Mouse (Mus musculus): ENCODE measurements at regions not wholly inside any gene's neighbourhood (a gene's known extent, or its start where the extent isn't known, plus 50 kb on each side); places are given as distances from the start of the nearest gene placed in this dataset.
"Not testable (repeated sequence)": the region's sequence is repeated elsewhere in the genome, so short reads cannot be mapped to it uniquely, and the experiment has no call there.

GRCm38 (mm10) chr1:41908808-41909110 is 786.8 kb upstream of the Pou3f3 start:
- no peak overlapping the region for H3ac ChIP-seq (ENCODE audit: control insufficient read depth, insufficient read length, low read depth)
- H3K36me3 ChIP-seq (ENCODE audit: control insufficient read depth, insufficient read depth): no peaks in the 10 kb centered on the region
- TF ChIP-seq MYOD1 (IDR thresholded peaks at IDR 0.05; ENCODE audit: control insufficient read depth, insufficient read length, low read depth) (no peak), MYOG (IDR thresholded peaks at IDR 0.05; ENCODE audit: control insufficient read depth, extremely low read depth, insufficient read length) (no peak), FOSL1 (IDR thresholded peaks at IDR 0.05; ENCODE audit: insufficient read depth, low read length, poor library complexity, severe bottlenecking) (no peak), CEBPB (IDR thresholded peaks at IDR 0.05; ENCODE audit: low read depth) (no peak), MAX (IDR thresholded peaks at IDR 0.05) (no peak), USF1 (IDR thresholded peaks at IDR 0.05; ENCODE audit: low read depth) (no peak), CTCF (IDR thresholded peaks at IDR 0.05; ENCODE audit: control insufficient read depth, insufficient read depth, insufficient read length) (no peak)
- H3K4me3 ChIP-seq (ENCODE audit: insufficient read depth, poor library complexity, severe bottlenecking): no peak overlapping the region
- no peaks in the 10 kb centered on the region for H3K79me2 ChIP-seq (ENCODE audit: control insufficient read depth, insufficient read depth)
- H3K79me3 ChIP-seq (ENCODE audit: low read depth): no peaks in the 10 kb centered on the region
- no peaks in the 10 kb centered on the region for H3K27me3 ChIP-seq (ENCODE audit: control insufficient read depth, insufficient read depth, insufficient read length)

- H3K79me3 ChIP-seq (ENCODE audit: low read depth): no peaks in the 10 kb centered on the region
- no peak overlapping the region for H3ac ChIP-seq (ENCODE audit: control insufficient read depth, insufficient read length, low read depth)
- no peaks in the 10 kb centered on the region for H3K27me3 ChIP-seq (ENCODE audit: control insufficient read depth, insufficient read depth, insufficient read length)
- H3K4me3 ChIP-seq (ENCODE audit: insufficient read depth, poor library complexity, severe bottlenecking): no peak overlapping the region
- H3K36me3 ChIP-seq (ENCODE audit: control insufficient read depth, insufficient read depth): no peaks in the 10 kb centered on the region
- H3K79me2 ChIP-seq (ENCODE audit: control insufficient read depth, insufficient read depth): no peaks in the 10 kb centered on the region
- TF ChIP-seq USF1 (IDR thresholded peaks at IDR 0.05; ENCODE audit: low read depth): no peak
These were observed 785.8 kb upstream of the Pou3f3 start for GRCm38 (mm10) chr1:41909799-41910198.

GRCm38 (mm10) chr1:41916730-41917347 is 778.7 kb upstream of the Pou3f3 start:
- Histone ChIP-seq H3K27me3 (ENCODE audit: control insufficient read depth, insufficient read depth, insufficient read length) (no peaks in the 10 kb centered on the region), H3K79me2 (ENCODE audit: control insufficient read depth, insufficient read depth) (no peaks in the 10 kb centered on the region), H3K4me3 (ENCODE audit: insufficient read depth, poor library complexity, severe bottlenecking) (no peak overlapping the region), H3K79me3 (ENCODE audit: low read depth) (no peaks in the 10 kb centered on the region), H3K36me3 (ENCODE audit: control insufficient read depth, insufficient read depth) (no peaks in the 10 kb centered on the region), H3ac (ENCODE audit: control insufficient read depth, insufficient read length, low read depth) (no peak overlapping the region)
- TF ChIP-seq MYOD1 (IDR thresholded peaks at IDR 0.05; ENCODE audit: control insufficient read depth, insufficient read length, low read depth) (no peak), MAX (IDR thresholded peaks at IDR 0.05) (no peak), USF1 (IDR thresholded peaks at IDR 0.05; ENCODE audit: low read depth) (no peak)

GRCm38 (mm10) chr1:41917807-41918206 is 777.8 kb upstream of the Pou3f3 start:
- H3K79me3 ChIP-seq (ENCODE audit: low read depth); H3K4me3 ChIP-seq (ENCODE audit: insufficient read depth, poor library complexity, severe bottlenecking); H3ac ChIP-seq (ENCODE audit: control insufficient read depth, insufficient read length, low read depth); H3K79me2 ChIP-seq (ENCODE audit: control insufficient read depth, insufficient read depth); H3K36me3 ChIP-seq (ENCODE audit: control insufficient read depth, insufficient read depth); H3K27me3 ChIP-seq (ENCODE audit: control insufficient read depth, insufficient read depth, insufficient read length): not testable (repeated sequence)

- TF ChIP-seq USF1 (IDR thresholded peaks at IDR 0.05; ENCODE audit: low read depth): no peak
- no peak for TF ChIP-seq MYOD1 (IDR thresholded peaks at IDR 0.05; ENCODE audit: control insufficient read depth, insufficient read length, low read depth)
- TF ChIP-seq CEBPB (IDR thresholded peaks at IDR 0.05; ENCODE audit: low read depth): no peak
- no peak for TF ChIP-seq FOSL1 (IDR thresholded peaks at IDR 0.05; ENCODE audit: insufficient read depth, low read length, poor library complexity, severe bottlenecking)
- no peak for TF ChIP-seq MYOG (IDR thresholded peaks at IDR 0.05; ENCODE audit: control insufficient read depth, extremely low read depth, insufficient read length)
- no peak for TF ChIP-seq CTCF (IDR thresholded peaks at IDR 0.05; ENCODE audit: control insufficient read depth, insufficient read depth, insufficient read length)
- TF ChIP-seq MAX (IDR thresholded peaks at IDR 0.05): no peak
- Histone ChIP-seq H3K27me3 (ENCODE audit: control insufficient read depth, insufficient read depth, insufficient read length) (no peaks in the 10 kb centered on the region), H3K36me3 (ENCODE audit: control insufficient read depth, insufficient read depth) (no peaks in the 10 kb centered on the region), H3ac (ENCODE audit: control insufficient read depth, insufficient read length, low read depth) (no peak overlapping the region), H3K79me3 (ENCODE audit: low read depth) (no peaks in the 10 kb centered on the region), H3K4me3 (ENCODE audit: insufficient read depth, poor library complexity, severe bottlenecking) (no peak overlapping the region), H3K79me2 (ENCODE audit: control insufficient read depth, insufficient read depth) (no peaks in the 10 kb centered on the region)
These were observed 776.9 kb upstream of the Pou3f3 start for GRCm38 (mm10) chr1:41918394-41919262.

- H3K27me3 ChIP-seq (ENCODE audit: control insufficient read depth, insufficient read depth, insufficient read length): no peaks in the 10 kb centered on the region
- H3K79me2 ChIP-seq (ENCODE audit: control insufficient read depth, insufficient read depth): no peaks in the 10 kb centered on the region
- H3K79me3 ChIP-seq (ENCODE audit: low read depth): no peaks in the 10 kb centered on the region
- no peak overlapping the region for H3K4me3 ChIP-seq (ENCODE audit: insufficient read depth, poor library complexity, severe bottlenecking)
- no peaks in the 10 kb centered on the region for H3K36me3 ChIP-seq (ENCODE audit: control insufficient read depth, insufficient read depth)
- TF ChIP-seq CEBPB (IDR thresholded peaks at IDR 0.05; ENCODE audit: low read depth): no peak
- no peak for TF ChIP-seq MYOG (IDR thresholded peaks at IDR 0.05; ENCODE audit: control insufficient read depth, extremely low read depth, insufficient read length)
- no peak for TF ChIP-seq CTCF (IDR thresholded peaks at IDR 0.05; ENCODE audit: control insufficient read depth, insufficient read depth, insufficient read length)
- no peak for TF ChIP-seq MYOD1 (IDR thresholded peaks at IDR 0.05; ENCODE audit: control insufficient read depth, insufficient read length, low read depth)
- TF ChIP-seq FOSL1 (IDR thresholded peaks at IDR 0.05; ENCODE audit: insufficient read depth, low read length, poor library complexity, severe bottlenecking): no peak
- no peak for TF ChIP-seq MAX (IDR thresholded peaks at IDR 0.05)
- TF ChIP-seq USF1 (IDR thresholded peaks at IDR 0.05; ENCODE audit: low read depth): no peak
- no peak overlapping the region for H3ac ChIP-seq (ENCODE audit: control insufficient read depth, insufficient read length, low read depth)
These were observed 761.8 kb upstream of the Pou3f3 start for GRCm38 (mm10) chr1:41933777-41934176.

Measured in C2C12 (cell line).